Mouse (Mus musculus) forebrain, embryonic 11.5 days (tissue): ENCODE results near the gene Gdf3. TPM values are rescaled to one million over a fixed set of nuclear protein-coding genes. Genes with fewer than 3 reads are reported as not detected.
A peak's percentile ranks its signal among the peaks of the same experiment; 100 is the strongest.

Experiments used
- ATAC-seq: fragments of 200-750 bp; cut with Nextera tagmentation; replicated peaks from 2 replicates; pipeline ENCODE4 v1.8.0; 2017; ENCODE audit warnings: moderate TSS enrichment; ENCODE audit not compliant: low FRiP score
- DNase-seq: peaks from one replicate; pipeline ENCODE4 v3.0.0-alpha.2; 2017; ENCODE audit warnings: low spot score
- H3K27ac ChIP-seq: fragments of 300-500 bp; sonication (generic); 2 replicates; pipeline ENCODE4 v1.5.1; 2014; ENCODE audit warnings: low read depth, low read length
- H3K27me3 ChIP-seq: fragments of 300-500 bp; sonication (generic); 2 replicates; pipeline ENCODE4 v1.6.1; 2014; ENCODE audit warnings: mild to moderate bottlenecking, low read length, mixed read lengths; ENCODE audit not compliant: control insufficient read depth, insufficient read depth
- H3K36me3 ChIP-seq: fragments of 300-500 bp; sonication (generic); 2 replicates; pipeline ENCODE4 v1.6.1; 2014; ENCODE audit warnings: mild to moderate bottlenecking, low read length, moderate library complexity, mixed read lengths; ENCODE audit not compliant: control insufficient read depth, insufficient read depth
- H3K4me1 ChIP-seq: fragments of 300-500 bp; sonication (generic); replicated peaks from 2 replicates; pipeline ENCODE4 v1.6.1; 2014; ENCODE audit warnings: low read length, mixed read lengths; ENCODE audit not compliant: control insufficient read depth, insufficient read depth
- H3K4me2 ChIP-seq: fragments of 300-500 bp; sonication (generic); 2 replicates; pipeline ENCODE4 v1.6.1; 2014; ENCODE audit warnings: low read depth, mild to moderate bottlenecking, low read length, moderate library complexity, mixed read lengths; ENCODE audit not compliant: severe bottlenecking
- H3K4me3 ChIP-seq: fragments of 300-500 bp; sonication (generic); 2 replicates; pipeline ENCODE4 v1.5.1; 2014; ENCODE audit warnings: low read depth, low read length
- H3K9ac ChIP-seq: fragments of 300-500 bp; sonication (generic); 2 replicates; pipeline ENCODE4 v1.6.1; 2014; ENCODE audit warnings: low read length
- H3K9me3 ChIP-seq: fragments of 300-500 bp; sonication (generic); 2 replicates; pipeline ENCODE4 v1.6.1; 2016; ENCODE audit warnings: low read length, mixed read lengths; ENCODE audit not compliant: control insufficient read depth
- WGBS: fragments of 180-500 bp; shearing (Covaris S2); extraction: QIAGEN DNeasy Blood & Tissue Kit; methylation state at CpG from one replicate; pipeline ENCODE4 v1.1.7; 2014; 5-methylcytosine and 5-hydroxymethylcytosine counted together
- polyA plus RNA-seq: library from polyadenylated mRNA; unstranded; fragments of >200 nt; fragmentation: Nextera tagmentation; extraction: Ambion mirVana; gene quantifications from 2 replicates; pipeline ENCODE4 v1.2.1, GENCODE M21; 2014

Gdf3 gene
- polyA plus RNA-seq, 1 experiment from 2014 or later: 0.11 TPM

GRCm38 (mm10) chr6:122602242-122602991 is 7.5 kb downstream of the Gdf3 start, which contains the start of gene Apobec1:
TSS of gene Apobec1 (minus strand) at chr6:122602444.
- ATAC-seq: peak; percentile 79
- DNase-seq: peak; percentile 73
- peak within 1 kb of the TSS; percentile 65 for H3K4me2 ChIP-seq
- H3K9ac ChIP-seq: peak within 1 kb of the TSS; percentile 60
- H3K9me3 ChIP-seq: no peaks in the 10 kb centered on the region
- 10% methylated on average over 22 of the region's 22 CpGs for WGBS
- peak within 1 kb of the TSS; percentile 31 for H3K4me3 ChIP-seq
- no peaks in the 10 kb centered on the region for H3K27me3 ChIP-seq
- no peak within 1 kb of the TSS for H3K27ac ChIP-seq
- H3K36me3 ChIP-seq: no peaks in the 10 kb centered on the region
- H3K4me1 ChIP-seq: no peaks in the 10 kb centered on the region

GRCm38 (mm10) chr6:122601615-122602014 is 8.3 kb downstream of the Gdf3 start:
- Histone ChIP-seq H3K9ac (no peak overlapping the region), H3K4me3 (no peak overlapping the region), H3K4me1 (no peaks in the 10 kb centered on the region), H3K27ac (no peak overlapping the region), H3K9me3 (no peaks in the 10 kb centered on the region), H3K36me3 (no peaks in the 10 kb centered on the region), H3K4me2 (peak overlapping the region; percentile 65; the same call in 1 of the 2 replicates), H3K27me3 (no peaks in the 10 kb centered on the region)
- ATAC-seq: no peak
- WGBS: 90% methylated on average over 3 of the region's 3 CpGs
- no peak for DNase-seq

DNA sequence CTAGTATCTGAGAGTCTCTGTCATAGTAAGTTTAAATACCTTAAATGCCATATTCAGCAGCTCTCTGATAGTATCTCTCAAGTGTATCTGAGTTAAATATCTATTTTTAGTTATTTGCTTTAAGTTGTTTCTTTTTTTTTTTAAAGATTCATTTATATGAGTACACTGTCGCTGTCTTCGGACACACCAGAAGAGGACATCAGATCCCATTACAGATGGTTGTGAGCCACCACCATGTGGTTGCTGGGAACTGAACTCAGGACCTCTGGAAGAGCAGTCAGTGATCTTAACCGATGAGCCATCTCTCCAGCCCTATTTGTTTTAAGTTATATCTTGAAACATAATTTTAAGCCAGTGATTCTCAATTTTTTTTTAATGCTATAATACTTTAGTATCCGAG is 8.9 kb downstream of the Gdf3 start:
- H3K4me3 ChIP-seq: no peak overlapping the region
- H3K27me3 ChIP-seq: no peaks in the 10 kb centered on the region
- no peaks in the 10 kb centered on the region for H3K4me1 ChIP-seq
- no peaks in the 10 kb centered on the region for H3K9me3 ChIP-seq
- no peak overlapping the region for H3K9ac ChIP-seq
- no peak for ATAC-seq
- no peak for DNase-seq
- no peak overlapping the region for H3K27ac ChIP-seq
- no peak overlapping the region for H3K4me2 ChIP-seq
- WGBS: 91% methylated on average over 4 of the region's 4 CpGs
- H3K36me3 ChIP-seq: no peaks in the 10 kb centered on the region

- Histone ChIP-seq H3K4me2 (no peak overlapping the region), H3K9ac (no peak overlapping the region), H3K36me3 (no peaks in the 10 kb centered on the region), H3K27me3 (no peaks in the 10 kb centered on the region), H3K27ac (no peak overlapping the region), H3K4me1 (no peaks in the 10 kb centered on the region), H3K4me3 (no peak overlapping the region), H3K9me3 (no peaks in the 10 kb centered on the region)
- ATAC-seq (no peak), DNase-seq (no peak)
- 88% methylated on average over 7 of the region's 7 CpGs for WGBS
Measured at GRCm38 (mm10) chr6:122600066-122600646, 9.7 kb downstream of the Gdf3 start.

GRCm38 (mm10) chr6:122599054-122599737 is 10.7 kb downstream of the Gdf3 start:
- no peaks in the 10 kb centered on the region for H3K36me3 ChIP-seq
- DNase-seq (no peak), ATAC-seq (no peak)
- H3K4me2 ChIP-seq: no peak overlapping the region
- no peaks in the 10 kb centered on the region for H3K4me1 ChIP-seq
- 91% methylated on average over 9 of the region's 9 CpGs for WGBS
- H3K27me3 ChIP-seq: no peaks in the 10 kb centered on the region
- H3K4me3 ChIP-seq: no peak overlapping the region
- H3K9me3 ChIP-seq: no peaks in the 10 kb centered on the region
- no peak overlapping the region for H3K27ac ChIP-seq
- H3K9ac ChIP-seq: no peak overlapping the region

DNA sequence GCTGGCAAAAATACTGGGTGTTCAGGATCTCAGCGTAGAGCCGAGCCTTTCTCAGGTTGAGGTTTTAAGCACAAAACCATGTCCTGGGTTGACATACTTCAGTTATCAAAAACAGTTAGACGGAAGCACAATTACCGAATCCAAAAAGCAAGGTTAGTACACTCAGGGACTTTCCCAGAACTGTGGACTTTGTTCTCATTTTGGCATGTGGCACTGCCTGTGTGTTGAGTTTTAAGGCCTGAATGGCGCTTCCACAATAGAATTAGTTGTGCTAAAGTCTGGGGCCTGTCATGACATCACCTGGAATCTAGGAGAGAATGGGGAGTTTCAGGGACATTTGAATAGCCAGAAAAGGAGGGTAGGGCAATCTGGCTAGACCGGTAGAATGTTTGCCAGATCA is 11.5 kb downstream of the Gdf3 start:
- H3K4me1 ChIP-seq: no peaks in the 10 kb centered on the region
- no peaks in the 10 kb centered on the region for H3K27me3 ChIP-seq
- no peaks in the 10 kb centered on the region for H3K36me3 ChIP-seq
- no peak overlapping the region for H3K4me2 ChIP-seq
- no peak overlapping the region for H3K27ac ChIP-seq
- ATAC-seq (no peak), DNase-seq (no peak)
- no peak overlapping the region for H3K4me3 ChIP-seq
- no peaks in the 10 kb centered on the region for H3K9me3 ChIP-seq
- WGBS: 88% methylated on average over 6 of the region's 6 CpGs
- no peak overlapping the region for H3K9ac ChIP-seq

- no peaks in the 10 kb centered on the region for H3K9me3 ChIP-seq
- WGBS: 91% methylated on average over 4 of the region's 4 CpGs
- H3K9ac ChIP-seq: no peak overlapping the region
- ATAC-seq (no peak), DNase-seq (no peak)
- no peaks in the 10 kb centered on the region for H3K27me3 ChIP-seq
- no peak overlapping the region for H3K4me3 ChIP-seq
- H3K4me1 ChIP-seq: no peaks in the 10 kb centered on the region
- no peak overlapping the region for H3K4me2 ChIP-seq
- H3K27ac ChIP-seq: no peak overlapping the region
- no peaks in the 10 kb centered on the region for H3K36me3 ChIP-seq
Measured at GRCm38 (mm10) chr6:122598014-122598413, 11.9 kb downstream of the Gdf3 start.

- H3K4me1 ChIP-seq: no peaks in the 10 kb centered on the region
- no peaks in the 10 kb centered on the region for H3K36me3 ChIP-seq
- 87% methylated on average over 7 of the region's 7 CpGs for WGBS
- no peak overlapping the region for H3K4me2 ChIP-seq
- no peaks in the 10 kb centered on the region for H3K27me3 ChIP-seq
- H3K4me3 ChIP-seq: no peak overlapping the region
- no peak overlapping the region for H3K9ac ChIP-seq
- ATAC-seq (no peak), DNase-seq (no peak)
- no peaks in the 10 kb centered on the region for H3K9me3 ChIP-seq
- no peak overlapping the region for H3K27ac ChIP-seq
Measured at GRCm38 (mm10) chr6:122596608-122597007, 13.3 kb downstream of the Gdf3 start.
